ENCODE assay signal across 11 mouse cellular contexts in the genomic region with DNA sequence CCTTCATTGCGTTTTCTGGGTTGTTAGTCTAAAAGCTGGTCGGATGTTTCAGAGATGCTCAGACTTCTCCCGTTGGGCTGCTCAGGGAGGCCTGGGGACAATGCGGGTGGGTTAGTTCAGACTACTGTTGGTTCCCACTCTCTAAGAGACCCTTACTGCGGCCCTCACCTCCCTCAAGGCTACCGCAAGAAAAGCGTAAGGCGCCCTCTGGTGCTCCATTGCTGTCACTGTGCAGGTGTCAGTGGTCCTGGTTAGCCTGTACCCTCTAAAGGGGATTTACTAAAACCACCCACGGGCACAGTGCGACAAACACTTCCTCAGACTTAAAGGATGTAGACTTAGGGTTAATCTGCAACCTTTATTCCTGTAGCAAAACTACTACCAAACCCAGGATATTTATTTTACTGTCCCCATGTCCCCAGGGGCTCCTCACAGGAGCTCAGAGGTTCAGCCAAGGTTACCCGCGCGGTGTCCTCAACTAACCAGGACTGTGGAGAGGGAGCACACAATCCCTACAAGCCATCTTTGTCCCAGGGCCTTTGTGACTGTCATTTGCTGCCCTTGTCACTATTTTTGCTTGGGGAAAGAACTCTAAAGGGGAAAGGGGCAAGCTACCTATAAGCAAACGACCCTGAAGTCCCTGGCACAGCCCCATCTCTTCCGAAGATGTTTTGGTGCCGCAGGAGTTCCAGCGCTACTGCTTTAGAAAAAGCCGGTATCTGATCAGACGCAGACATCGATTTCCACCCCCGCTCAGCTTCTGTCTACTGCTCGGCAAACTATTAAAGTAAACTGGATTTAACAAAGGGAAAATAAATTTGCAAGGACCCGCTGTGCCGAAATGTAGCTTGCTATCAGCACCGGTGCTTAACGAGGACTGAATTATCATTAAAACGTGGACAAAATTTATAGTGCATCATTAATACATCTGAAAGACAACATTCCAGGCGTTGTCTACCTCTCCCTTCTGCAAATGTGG. TPM values are rescaled to one million over a fixed set of nuclear protein-coding genes. Genes with fewer than 3 reads are reported as not detected.
A peak's percentile ranks its signal among the peaks of the same experiment; 100 is the strongest.
DNase-seq lines count a peak whose midpoint lies in the region; ATAC-seq and TF ChIP-seq lines count a peak whose summit lies in the region.
"Had no signal": no experiment of that assay in that cellular context is flagged by ENCODE, and none has a peak within 500 bp of the region (broad histone marks: within the 10 kb centered on the region; RNA-seq: fewer than 3 reads in every experiment).

No protein-coding gene starts in this region.

- DNase-seq in heart, adult 18-20 months, result no peak
- DNase-seq in mesoderm, embryonic 11.5 days (ENCODE audit: low read depth, low spot score), result peak; percentile 2
- no peak for DNase-seq in gastrocnemius, postnatal 14 days
- no peak for DNase-seq in right cerebral cortex, postnatal 14 days
- DNase-seq in spleen, adult 12 weeks (ENCODE audit: low spot score), result no peak

- H3K36me3 ChIP-seq in heart, embryonic 12.5 days, result no peaks in the 10 kb centered on the region
- no peaks in the 10 kb centered on the region for H3K36me3 ChIP-seq in ES-Bruce4 (ENCODE audit: control insufficient read depth, insufficient read depth, low read length, poor library complexity, severe bottlenecking)
- no peaks in the 10 kb centered on the region for H3K36me3 ChIP-seq in forebrain, embryonic 13.5 days (ENCODE audit: poor library complexity, severe bottlenecking)
- H3K36me3 ChIP-seq: limb, embryonic 15.5 days had no signal

- H3K4me3 ChIP-seq in heart, embryonic 12.5 days, result no peak overlapping the region
- no peak overlapping the region for H3K4me3 ChIP-seq in ES-Bruce4 (ENCODE audit: low read depth, low read length)
- peak overlapping the region; percentile 28 for H3K4me3 ChIP-seq in forebrain, embryonic 13.5 days
- H3K4me3 ChIP-seq: limb, embryonic 15.5 days had no signal

- peak; percentile 35 for TF ChIP-seq CTCF in ES-Bruce4 (IDR thresholded peaks at IDR 0.05; ENCODE audit: low read depth, low read length)

- 36% methylated on average over 28 of the region's 28 CpGs for WGBS in heart, embryonic 12.5 days
- 28% methylated on average over 28 of the region's 28 CpGs for WGBS in forebrain, embryonic 13.5 days

- no peak for TF ChIP-seq POLR2A in ES-Bruce4 (IDR thresholded peaks at IDR 0.05; ENCODE audit: insufficient read depth, low read length)

- no peaks in the 10 kb centered on the region for H3K27me3 ChIP-seq in heart, embryonic 12.5 days (replicated peaks)
- no peaks in the 10 kb centered on the region for H3K27me3 ChIP-seq in ES-Bruce4 (ENCODE audit: control insufficient read depth, insufficient read depth, low read length, poor library complexity, severe bottlenecking)
- no peaks in the 10 kb centered on the region for H3K27me3 ChIP-seq in forebrain, embryonic 13.5 days
- H3K27me3 ChIP-seq: CH12.LX had no signal

- ATAC-seq in heart, embryonic 12.5 days (ENCODE audit: insufficient number of reproducible peaks, low FRiP score), result no peak
- ATAC-seq in forebrain, embryonic 13.5 days, result peak; percentile 70

- intact Hi-C loops in gastrocnemius, postnatal 14 days (cut with DNase I; ENCODE audit: low total_unique reads), result no loop called here

- TF ChIP-seq EP300 in ES-Bruce4 (IDR thresholded peaks at IDR 0.05; ENCODE audit: insufficient read depth, low read depth, low read length), result no peak

- H3K27ac ChIP-seq in heart, embryonic 12.5 days (ENCODE audit: poor library complexity, severe bottlenecking), result no peak overlapping the region
- no peak overlapping the region for H3K27ac ChIP-seq in ES-Bruce4 (ENCODE audit: insufficient read depth, low read length)
- no peak overlapping the region for H3K27ac ChIP-seq in forebrain, embryonic 13.5 days
- H3K27ac ChIP-seq: limb, embryonic 15.5 days had no signal

- no peaks in the 10 kb centered on the region for H3K9me3 ChIP-seq in heart, embryonic 12.5 days (replicated peaks)
- H3K9me3 ChIP-seq in ES-Bruce4 (replicated peaks; ENCODE audit: control insufficient read depth, insufficient read depth, low read length, poor library complexity, severe bottlenecking), result no peaks in the 10 kb centered on the region
- H3K9me3 ChIP-seq in forebrain, embryonic 13.5 days (replicated peaks), result no peaks in the 10 kb centered on the region
- H3K9me3 ChIP-seq: limb, embryonic 15.5 days had no signal

- peak overlapping the region; percentile 31 for H3K4me2 ChIP-seq in heart, embryonic 12.5 days
- H3K4me2 ChIP-seq in forebrain, embryonic 13.5 days, result peak overlapping the region; percentile 52
- H3K4me2 ChIP-seq: limb, embryonic 15.5 days had no signal

- no peak overlapping the region for H3K9ac ChIP-seq in heart, embryonic 12.5 days
- H3K9ac ChIP-seq in ES-Bruce4 (ENCODE audit: low read depth, poor library complexity, severe bottlenecking), result no peak overlapping the region
- H3K9ac ChIP-seq in forebrain, embryonic 13.5 days, result no peak overlapping the region
- H3K9ac ChIP-seq: limb, embryonic 15.5 days had no signal

- no peaks in the 10 kb centered on the region for H3K4me1 ChIP-seq in heart, embryonic 12.5 days (replicated peaks)
- no peaks in the 10 kb centered on the region for H3K4me1 ChIP-seq in ES-Bruce4 (ENCODE audit: control insufficient read depth, insufficient read depth, low read length)
- H3K4me1 ChIP-seq in forebrain, embryonic 13.5 days, result no peaks in the 10 kb centered on the region
- H3K4me1 ChIP-seq: limb, embryonic 15.5 days had no signal

RNA-seq across cellular contexts. Expression of gene Gpr101, which starts 17.8 kb away (rescaled TPM):
- not detected in 2 replicates for polyA plus RNA-seq in heart, embryonic 12.5 days (2016; fragmentation: Nextera tagmentation; extraction: Ambion mirVana)
- not detected for total RNA-seq in heart, adult 18-20 months (2021)
- not detected in 2 replicates for polyA plus RNA-seq in ES-Bruce4 (2011; ENCODE audit: insufficient read depth, insufficient read length, low read depth, missing spikeins)
- polyA plus RNA-seq in forebrain, embryonic 13.5 days (2015; fragmentation: Nextera tagmentation; extraction: Ambion mirVana), result 0.04 and 0.15 TPM in 2 replicates
- total RNA-seq in gastrocnemius, postnatal 14 days (2021), result not detected
- total RNA-seq: CH12.LX had no signal
- polyA plus RNA-seq: gonadal fat pad, adult 2 months; limb, embryonic 15.5 days had no signal
